Mouse (Mus musculus): ENCODE data around the gene Flcn. TPM values are rescaled to one million over a fixed set of nuclear protein-coding genes. Genes with fewer than 3 reads are reported as not detected.

Gene Flcn
- polyA plus RNA-seq, 1 experiment from 2014 or later: 34.3 TPM

- WGBS: 91% methylated on average over 22 of the region's 22 CpGs
- H3K4me3 ChIP-seq (ENCODE audit: control insufficient read depth in 1 of 2, insufficient read depth in 1 of 2, low read depth in 1 of 2, low read length in 2 of 2): no peak overlapping the region
- no peak for ATAC-seq (ENCODE audit: insufficient number of reproducible peaks, insufficient read depth, low FRiP score, low read depth)
- H3K4me2 ChIP-seq (ENCODE audit: low read length): no peak overlapping the region
- H3K36me3 ChIP-seq (ENCODE audit: control insufficient read depth, insufficient read depth, low read length): peaks cover 85% of the 10 kb centered on the region
- no peak overlapping the region for H3K27ac ChIP-seq (replicated peaks in 1 of 2; ENCODE audit: control insufficient read depth in 1 of 2, insufficient read depth in 1 of 2, low read depth in 2 of 2, low read length in 2 of 2)
- no peaks in the 10 kb centered on the region for H3K9me3 ChIP-seq (ENCODE audit: control insufficient read depth, low read length)
- H3K27me3 ChIP-seq (ENCODE audit: control insufficient read depth, insufficient read depth, low read length): no peaks in the 10 kb centered on the region
- peaks cover 5 to 8% of the 10 kb centered on the region in 2 experiments; a peak in 3 of 4 replicates for H3K4me1 ChIP-seq (ENCODE audit: control insufficient read depth in 2 of 2, insufficient read depth in 2 of 2, low read length in 2 of 2)
- no peak overlapping the region for H3K9ac ChIP-seq (ENCODE audit: low read length)
Observed at GRCm38 (mm10) chr11:59804409-59805110, 5.3 kb downstream of the Flcn start.

- Histone ChIP-seq H3K36me3 (ENCODE audit: control insufficient read depth, insufficient read depth, low read length) (peaks cover 95% of the 10 kb centered on the region), H3K4me2 (ENCODE audit: low read length) (no peak overlapping the region), H3K9ac (ENCODE audit: low read length) (no peak overlapping the region), H3K27ac (replicated peaks in 1 of 2; ENCODE audit: control insufficient read depth in 1 of 2, insufficient read depth in 1 of 2, low read depth in 2 of 2, low read length in 2 of 2) (no peak overlapping the region), H3K4me3 (ENCODE audit: control insufficient read depth in 1 of 2, insufficient read depth in 1 of 2, low read depth in 1 of 2, low read length in 2 of 2) (no peak overlapping the region), H3K4me1 (ENCODE audit: control insufficient read depth in 2 of 2, insufficient read depth in 2 of 2, low read length in 2 of 2) (peaks cover 2 to 3% of the 10 kb centered on the region in 2 experiments; a peak in 3 of 4 replicates), H3K9me3 (ENCODE audit: control insufficient read depth, low read length) (no peaks in the 10 kb centered on the region), H3K27me3 (ENCODE audit: control insufficient read depth, insufficient read depth, low read length) (no peaks in the 10 kb centered on the region)
- WGBS: 82% methylated on average over 14 of the region's 14 CpGs
- ATAC-seq (ENCODE audit: insufficient number of reproducible peaks, insufficient read depth, low FRiP score, low read depth): no peak
Observed at GRCm38 (mm10) chr11:59803516-59803915, 6.3 kb downstream of the Flcn start.

- Histone ChIP-seq H3K9me3 (ENCODE audit: control insufficient read depth, low read length) (no peaks in the 10 kb centered on the region), H3K36me3 (ENCODE audit: control insufficient read depth, insufficient read depth, low read length) (peaks cover 100% of the 10 kb centered on the region), H3K27ac (replicated peaks in 1 of 2; ENCODE audit: control insufficient read depth in 1 of 2, insufficient read depth in 1 of 2, low read depth in 2 of 2, low read length in 2 of 2) (no peak overlapping the region), H3K27me3 (ENCODE audit: control insufficient read depth, insufficient read depth, low read length) (no peaks in the 10 kb centered on the region), H3K4me1 (ENCODE audit: control insufficient read depth in 2 of 2, insufficient read depth in 2 of 2, low read length in 2 of 2) (no peaks in the 10 kb centered on the region), H3K9ac (ENCODE audit: low read length) (no peak overlapping the region), H3K4me3 (ENCODE audit: control insufficient read depth in 1 of 2, insufficient read depth in 1 of 2, low read depth in 1 of 2, low read length in 2 of 2) (no peak overlapping the region), H3K4me2 (ENCODE audit: low read length) (no peak overlapping the region)
- no peak for ATAC-seq (ENCODE audit: insufficient number of reproducible peaks, insufficient read depth, low FRiP score, low read depth)
- 95% methylated on average over 8 of the region's 8 CpGs for whole genome bisulfite sequencing
Observed at GRCm38 (mm10) chr11:59801881-59802280, 7.9 kb downstream of the Flcn start.

GRCm38 (mm10) chr11:59800412-59800811 is 9.4 kb downstream of the Flcn start:
- no peak for ATAC-seq (ENCODE audit: insufficient number of reproducible peaks, insufficient read depth, low FRiP score, low read depth)

DNA sequence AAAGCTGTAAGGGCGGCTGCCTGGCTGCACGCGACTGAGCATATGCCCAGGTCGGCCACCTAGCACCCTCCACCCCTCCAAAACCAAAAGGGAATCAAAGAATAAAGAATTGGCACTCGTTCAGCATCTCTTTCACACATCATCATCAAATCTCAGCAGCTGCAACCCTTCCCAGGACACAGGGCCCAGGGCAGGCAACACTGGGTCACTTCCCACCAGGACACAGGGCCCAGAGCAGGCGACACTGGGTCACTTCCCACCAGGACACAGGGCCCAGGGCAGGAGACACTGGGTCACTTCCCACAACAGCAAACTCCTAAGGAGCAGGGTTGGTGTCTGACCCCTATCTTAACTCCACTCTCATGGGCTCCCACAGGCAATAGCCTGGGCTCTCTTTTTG is 16.4 kb downstream of the Flcn start:
- Histone ChIP-seq H3K4me2 (ENCODE audit: low read length) (no peak overlapping the region), H3K4me3 (ENCODE audit: control insufficient read depth in 1 of 2, insufficient read depth in 1 of 2, low read depth in 1 of 2, low read length in 2 of 2) (no peak overlapping the region), H3K9me3 (ENCODE audit: control insufficient read depth, low read length) (no peaks in the 10 kb centered on the region), H3K4me1 (ENCODE audit: control insufficient read depth in 2 of 2, insufficient read depth in 2 of 2, low read length in 2 of 2) (no peaks in the 10 kb centered on the region), H3K36me3 (ENCODE audit: control insufficient read depth, insufficient read depth, low read length) (peaks cover 74% of the 10 kb centered on the region), H3K9ac (ENCODE audit: low read length) (no peak overlapping the region), H3K27me3 (ENCODE audit: control insufficient read depth, insufficient read depth, low read length) (no peaks in the 10 kb centered on the region), H3K27ac (replicated peaks in 1 of 2; ENCODE audit: control insufficient read depth in 1 of 2, insufficient read depth in 1 of 2, low read depth in 2 of 2, low read length in 2 of 2) (no peak overlapping the region)
- no peak for ATAC-seq (ENCODE audit: insufficient number of reproducible peaks, insufficient read depth, low FRiP score, low read depth)
- 88% methylated on average over 6 of the region's 6 CpGs for WGBS

More at GRCm38 (mm10) chr11:59800412-59800811, 9.4 kb downstream of the Flcn start:
- 94% methylated on average over 10 of the region's 10 CpGs for WGBS
- H3K27ac ChIP-seq (replicated peaks in 1 of 2; ENCODE audit: control insufficient read depth in 1 of 2, insufficient read depth in 1 of 2, low read depth in 2 of 2, low read length in 2 of 2): no peak overlapping the region
- H3K4me2 ChIP-seq (ENCODE audit: low read length): no peak overlapping the region
- no peak overlapping the region for H3K9ac ChIP-seq (ENCODE audit: low read length)
- H3K27me3 ChIP-seq (ENCODE audit: control insufficient read depth, insufficient read depth, low read length): no peaks in the 10 kb centered on the region
- peaks cover 100% of the 10 kb centered on the region for H3K36me3 ChIP-seq (ENCODE audit: control insufficient read depth, insufficient read depth, low read length)
- H3K4me1 ChIP-seq (ENCODE audit: control insufficient read depth in 2 of 2, insufficient read depth in 2 of 2, low read length in 2 of 2): no peaks in the 10 kb centered on the region
- no peaks in the 10 kb centered on the region for H3K9me3 ChIP-seq (ENCODE audit: control insufficient read depth, low read length)
- no peak overlapping the region for H3K4me3 ChIP-seq (ENCODE audit: control insufficient read depth in 1 of 2, insufficient read depth in 1 of 2, low read depth in 1 of 2, low read length in 2 of 2)

- Histone ChIP-seq H3K4me3 (ENCODE audit: control insufficient read depth in 1 of 2, insufficient read depth in 1 of 2, low read depth in 1 of 2, low read length in 2 of 2) (no peak overlapping the region), H3K27ac (replicated peaks in 1 of 2; ENCODE audit: control insufficient read depth in 1 of 2, insufficient read depth in 1 of 2, low read depth in 2 of 2, low read length in 2 of 2) (no peak overlapping the region), H3K4me2 (ENCODE audit: low read length) (no peak overlapping the region), H3K36me3 (ENCODE audit: control insufficient read depth, insufficient read depth, low read length) (peaks cover 34% of the 10 kb centered on the region), H3K9me3 (ENCODE audit: control insufficient read depth, low read length) (no peaks in the 10 kb centered on the region), H3K27me3 (ENCODE audit: control insufficient read depth, insufficient read depth, low read length) (no peaks in the 10 kb centered on the region), H3K9ac (ENCODE audit: low read length) (no peak overlapping the region), H3K4me1 (ENCODE audit: control insufficient read depth in 2 of 2, insufficient read depth in 2 of 2, low read length in 2 of 2) (peaks cover 2 to 9% of the 10 kb centered on the region in 2 experiments)
- WGBS: 86% methylated on average over 1 of the region's 1 CpGs
- no peak for ATAC-seq (ENCODE audit: insufficient number of reproducible peaks, insufficient read depth, low FRiP score, low read depth)
Observed at GRCm38 (mm10) chr11:59789311-59789710, 20.5 kb downstream of the Flcn start.

DNA sequence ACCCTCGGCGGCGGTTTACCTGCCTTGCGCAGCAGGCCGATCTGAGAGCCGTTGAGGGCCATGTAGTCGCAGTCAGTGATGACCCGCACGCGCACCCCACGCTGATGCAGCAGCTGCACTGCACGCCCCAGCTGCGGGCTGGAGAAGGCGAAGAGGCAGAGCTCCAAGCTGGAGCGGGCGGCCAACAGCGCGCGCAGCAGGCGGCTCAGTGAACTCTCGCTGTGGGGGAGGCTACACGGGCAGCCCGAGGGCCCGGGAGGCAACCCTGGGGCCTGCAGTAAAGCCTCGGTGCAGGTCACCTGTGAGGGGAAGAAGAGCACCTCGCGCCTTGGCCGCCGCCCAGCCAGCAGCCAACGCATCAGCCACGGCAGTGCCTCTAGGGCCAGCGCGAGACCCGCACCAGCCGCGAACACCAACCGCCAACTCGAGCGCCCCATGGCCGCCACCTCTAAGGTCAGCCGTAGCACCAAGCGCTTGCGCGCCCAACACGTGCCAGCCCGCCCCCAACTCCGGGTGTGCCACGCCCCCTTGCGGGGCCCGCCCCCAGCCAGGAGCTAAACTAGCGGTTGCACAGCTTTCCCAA is 22.5 kb downstream of the Flcn start, which contains the start of gene Pld6:
Gene Pld6 (minus strand): TSS at position 447 of the 583 bp plus-strand sequence.
- ATAC-seq (ENCODE audit: insufficient number of reproducible peaks, insufficient read depth, low FRiP score, low read depth): peak; percentile 73
- H3K27me3 ChIP-seq (ENCODE audit: control insufficient read depth, insufficient read depth, low read length): no peaks in the 10 kb centered on the region
- peak within 1 kb of the TSS; percentile 95 for H3K4me2 ChIP-seq (ENCODE audit: low read length)
- peak within 1 kb of the TSS; percentile 73 for H3K9ac ChIP-seq (ENCODE audit: low read length)
- peak within 1 kb of the TSS; percentile 44 to 45 for H3K4me3 ChIP-seq (ENCODE audit: control insufficient read depth in 1 of 2, insufficient read depth in 1 of 2, low read depth in 1 of 2, low read length in 2 of 2)
- no peaks in the 10 kb centered on the region for H3K9me3 ChIP-seq (ENCODE audit: control insufficient read depth, low read length)
- H3K36me3 ChIP-seq (ENCODE audit: control insufficient read depth, insufficient read depth, low read length): peaks cover 13% of the 10 kb centered on the region
- H3K27ac ChIP-seq (replicated peaks in 1 of 2; ENCODE audit: control insufficient read depth in 1 of 2, insufficient read depth in 1 of 2, low read depth in 2 of 2, low read length in 2 of 2): no peak within 1 kb of the TSS
- H3K4me1 ChIP-seq (ENCODE audit: control insufficient read depth in 2 of 2, insufficient read depth in 2 of 2, low read length in 2 of 2): peaks cover 2 to 14% of the 10 kb centered on the region in 2 experiments
- 2% methylated on average over 48 of the region's 51 CpGs for WGBS
